Mouse (Mus musculus): Measurements from ENCODE around the gene Hoxc8.

Gene Hoxc8

GRCm38 (mm10) chr15:103010112-103010846, 19.9 kb downstream of the Hoxc8 start:
- no peak for DNase-seq

GRCm38 (mm10) chr15:103010847-103011555, 20.6 kb downstream of the Hoxc8 start:
- no peak for DNase-seq

DNA sequence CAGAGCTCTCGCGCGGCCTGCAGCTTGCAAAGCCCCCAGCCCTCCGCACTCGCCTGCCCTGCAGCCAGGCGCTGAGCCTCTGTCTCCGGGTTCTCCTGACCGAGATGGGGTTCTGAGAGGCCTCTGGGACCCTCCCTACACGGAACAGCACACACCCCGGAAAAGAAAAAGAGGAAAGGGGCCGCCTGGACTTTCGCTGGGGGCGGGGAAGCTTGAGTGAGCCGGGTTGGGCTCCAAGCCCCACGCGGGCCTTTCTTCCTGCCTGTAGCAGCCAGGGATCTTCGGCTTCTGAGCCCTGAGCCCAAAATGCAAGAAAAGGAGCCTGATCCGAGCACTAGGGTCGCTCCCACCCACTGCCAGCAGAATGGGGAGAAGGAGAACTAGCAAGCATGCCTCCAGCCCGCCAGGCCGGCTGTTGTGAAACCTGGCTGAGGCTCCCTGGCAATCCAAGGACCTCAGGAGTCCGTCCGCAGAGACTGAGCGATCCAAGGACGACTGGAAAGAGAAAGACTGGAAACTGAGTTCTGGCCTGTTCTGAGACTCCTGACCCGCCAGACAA, 21.6 kb downstream of the Hoxc8 start:
- DNase-seq, result no peak

DNA sequence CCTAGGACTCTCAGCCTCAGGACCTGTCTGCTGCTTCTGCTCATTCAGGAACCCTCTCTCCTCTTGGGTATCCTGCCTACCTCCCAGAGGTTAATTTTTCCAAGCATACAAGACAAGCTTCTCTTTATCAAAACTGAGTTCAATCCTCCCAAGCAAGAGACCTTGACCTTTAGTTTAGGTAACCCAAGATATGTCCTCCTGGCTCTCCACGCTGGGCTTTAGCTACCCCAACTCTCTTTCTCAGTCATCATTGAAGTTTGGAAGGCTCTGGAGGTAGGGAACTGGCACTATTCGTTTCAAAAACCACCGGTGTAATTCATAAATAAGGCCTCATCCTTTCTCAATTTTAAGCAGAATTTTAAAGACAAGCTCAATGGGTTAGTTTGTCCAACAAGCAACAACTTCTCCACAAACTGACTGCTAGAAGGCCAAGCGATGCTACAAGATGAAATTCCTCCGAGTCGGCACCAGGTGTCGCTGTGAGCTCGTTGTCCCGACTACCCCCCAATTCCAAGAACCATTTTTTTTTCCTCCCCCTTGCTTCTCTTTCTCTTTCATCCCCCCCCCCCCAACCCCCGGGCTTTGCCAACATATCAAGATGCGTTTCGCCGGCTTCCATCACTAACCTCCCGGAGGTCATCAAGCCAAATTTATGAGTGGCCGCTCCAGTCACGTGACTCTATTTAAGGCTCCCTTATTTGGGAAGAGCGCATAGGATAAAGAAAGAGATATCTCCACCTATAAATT, 23.0 kb downstream of the Hoxc8 start:
- DNase-seq, result no peak

- no peak for DNase-seq
These were observed 24.0 kb downstream of the Hoxc8 start for GRCm38 (mm10) chr15:103014166-103015008.

GRCm38 (mm10) chr15:103015009-103015399, 24.6 kb downstream of the Hoxc8 start:
- no peak for DNase-seq

GRCm38 (mm10) chr15:103015406-103016166, 25.2 kb downstream of the Hoxc8 start:
- no peak for DNase-seq

GRCm38 (mm10) chr15:103018636-103019035, 28.2 kb downstream of the Hoxc8 start, which contains the start of gene Hoxc4:
Hoxc4 (plus strand) TSS chr15:103018934.
- DNase-seq, result no peak

- DNase-seq, result no peak
These were observed 30.6 kb downstream of the Hoxc8 start for GRCm38 (mm10) chr15:103020899-103021418.

DNA sequence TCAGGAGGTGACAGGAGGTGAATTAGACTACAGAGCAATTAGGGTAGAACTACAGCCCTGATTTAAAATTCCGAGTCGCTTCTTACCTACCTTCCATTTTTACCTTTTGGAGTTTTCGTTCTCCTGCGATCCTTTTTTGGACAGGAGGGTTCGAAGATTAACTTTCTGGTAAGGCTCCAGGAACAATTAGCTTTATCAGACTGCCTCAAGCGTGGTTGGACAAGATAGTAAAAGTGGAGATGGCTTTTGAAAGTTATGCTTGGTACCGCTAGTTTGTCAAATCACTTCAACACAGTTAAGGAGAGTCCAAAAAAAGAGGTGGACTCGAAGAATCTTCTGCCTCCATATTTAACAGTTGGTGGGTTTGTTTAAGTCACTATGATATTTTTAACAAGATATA, 31.1 kb downstream of the Hoxc8 start:
- DNase-seq, result no peak

GRCm38 (mm10) chr15:103024131-103024530, 33.7 kb downstream of the Hoxc8 start:
- no peak for DNase-seq

GRCm38 (mm10) chr15:103027266-103028235, 37.1 kb downstream of the Hoxc8 start:
- DNase-seq, result no peak

DNA sequence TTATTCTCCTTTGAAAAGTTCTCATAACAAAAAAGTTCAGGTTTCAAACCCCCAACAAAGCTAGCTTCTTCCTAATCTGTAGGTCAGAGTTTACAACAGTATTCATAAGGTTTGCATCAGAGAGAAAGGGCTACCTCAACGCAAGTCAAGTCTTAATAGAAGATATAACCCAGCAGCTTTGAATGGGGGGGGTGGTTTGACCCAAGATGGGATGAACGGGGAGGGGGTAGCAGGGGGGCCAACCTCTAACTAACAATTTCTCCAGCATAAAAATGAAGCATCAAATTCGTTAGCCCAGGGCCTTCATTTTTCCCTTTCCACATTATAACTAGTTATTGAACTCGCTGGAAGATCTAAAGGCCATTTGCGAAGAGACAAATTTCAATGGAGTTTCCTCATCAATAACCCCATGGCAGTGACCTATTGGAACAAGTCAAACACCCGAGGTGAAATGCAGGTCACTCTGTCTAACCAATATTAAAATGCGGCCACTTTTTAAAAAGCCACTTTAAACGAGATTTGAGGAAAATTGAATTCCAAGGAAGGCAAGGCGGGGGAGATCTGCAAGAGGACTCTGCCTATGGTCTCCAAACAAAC, 38.6 kb downstream of the Hoxc8 start:
- DNase-seq, result no peak

DNA sequence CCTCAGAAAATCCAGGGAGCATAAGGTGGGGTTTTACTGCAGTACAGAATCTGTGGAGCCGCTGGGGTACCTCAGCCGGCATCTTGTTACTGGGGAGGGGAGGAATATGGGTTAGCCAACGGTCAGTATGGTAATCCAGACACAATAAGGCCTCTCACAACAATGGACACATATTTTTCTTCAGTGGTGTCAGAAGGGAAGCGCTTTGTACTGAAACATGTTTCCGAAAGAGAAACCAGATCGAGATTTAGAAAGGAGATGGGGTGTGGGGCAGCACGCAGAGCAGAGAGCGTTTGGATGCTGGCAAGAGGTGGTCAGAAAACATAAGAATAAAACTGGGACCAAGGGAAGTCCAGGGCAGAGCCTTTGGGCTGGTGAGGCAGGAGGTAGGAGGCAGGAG, 39.7 kb downstream of the Hoxc8 start:
- DNase-seq, result no peak

DNA sequence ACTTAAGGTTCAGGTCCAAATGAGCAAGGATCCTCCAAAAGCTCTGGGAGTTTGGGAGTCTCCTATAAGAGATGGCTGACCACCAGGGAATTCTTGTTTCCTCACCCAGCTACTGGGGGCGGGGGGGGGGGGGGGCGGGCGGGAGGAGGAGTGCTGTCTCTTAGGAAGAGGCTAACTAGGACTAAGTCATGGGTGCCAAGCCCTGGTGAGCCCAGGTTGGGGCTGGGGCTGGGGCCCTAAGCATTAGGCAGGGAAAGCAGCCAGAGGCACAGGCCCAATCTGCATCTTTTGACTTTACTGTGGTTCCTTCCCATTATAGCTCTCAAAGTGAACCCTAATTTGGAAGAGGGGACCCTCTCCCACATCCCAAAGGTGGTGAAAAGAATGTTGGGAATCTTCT, 41.8 kb downstream of the Hoxc8 start:
- DNase-seq, result no peak

DNA sequence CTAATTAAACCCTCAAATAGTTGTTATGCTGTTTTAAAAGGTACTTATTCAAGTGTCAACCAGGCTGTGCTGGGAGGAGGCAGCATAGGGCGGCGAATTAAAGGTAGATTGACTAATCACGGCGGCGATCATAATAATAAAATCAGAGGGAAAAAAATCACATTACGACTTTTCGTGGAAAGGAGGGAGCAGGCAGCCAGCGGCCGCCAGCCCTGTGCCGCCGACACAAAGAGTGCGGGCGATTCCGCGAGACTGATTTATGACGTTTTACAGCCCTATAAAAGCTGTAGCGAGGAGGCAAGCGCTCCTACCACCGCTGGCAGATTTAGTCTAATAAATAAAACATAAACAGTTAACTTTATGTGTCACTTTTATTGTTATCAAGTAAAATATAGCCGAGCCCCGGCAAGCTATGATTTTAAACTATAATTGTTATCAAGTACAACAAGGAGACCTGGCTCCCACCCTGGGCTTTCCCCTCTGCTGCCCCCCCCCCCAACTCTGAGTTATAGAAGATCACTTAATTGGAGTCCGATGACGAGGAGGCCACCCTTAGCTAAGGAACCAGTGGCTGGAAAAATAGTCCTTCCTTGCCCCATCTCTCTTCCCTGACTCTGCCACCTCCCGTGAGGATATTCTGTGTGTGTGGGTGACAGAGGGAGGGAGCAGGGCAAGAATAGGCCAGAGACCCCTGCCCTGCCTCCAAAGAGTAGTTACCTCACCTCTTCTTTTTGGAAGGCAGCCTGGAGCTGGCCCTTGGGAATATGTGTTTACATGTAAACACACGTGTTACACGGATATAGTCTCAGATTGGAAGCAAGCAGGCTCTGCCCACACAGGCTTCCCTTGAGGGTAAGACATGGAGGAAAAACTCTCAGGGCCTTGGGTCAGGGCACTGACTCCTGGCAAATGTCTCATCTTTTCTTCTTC, 42.5 kb downstream of the Hoxc8 start:
- DNase-seq, result no peak

DNA sequence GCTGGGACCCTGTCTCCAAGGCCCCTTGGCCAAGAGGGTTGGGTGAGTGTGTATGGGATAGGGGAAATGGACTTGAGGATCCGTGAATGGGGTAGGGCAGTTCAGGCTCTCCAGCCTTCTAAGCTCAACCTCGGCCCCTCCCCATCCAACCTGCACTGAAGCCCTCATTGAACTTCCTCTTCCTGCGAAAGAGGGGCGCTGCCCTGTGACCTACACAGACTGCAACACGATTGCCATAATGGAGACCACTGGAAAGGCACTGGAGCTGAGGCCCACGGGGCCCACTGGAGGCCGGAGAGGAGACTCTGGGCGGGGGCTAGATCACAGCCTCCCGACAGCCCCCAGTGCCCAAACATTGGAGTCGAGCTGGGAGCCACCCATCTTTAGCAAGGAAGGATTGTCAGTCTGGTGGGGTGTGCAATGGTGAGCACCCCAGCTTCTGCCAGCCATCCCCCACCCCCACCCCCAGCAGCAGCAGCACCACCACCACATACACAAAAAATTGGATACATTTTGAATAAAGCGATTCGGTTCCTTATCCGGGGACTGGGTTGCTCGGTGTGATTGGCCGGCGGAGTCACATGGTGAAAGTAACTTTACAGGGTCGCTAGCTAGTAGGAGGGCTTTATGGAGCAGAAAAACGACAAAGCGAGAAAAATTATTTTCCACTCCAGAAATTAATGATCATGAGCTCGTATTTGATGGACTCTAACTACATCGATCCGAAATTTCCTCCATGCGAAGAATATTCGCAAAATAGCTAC, 43.8 kb downstream of the Hoxc8 start:
- DNase-seq, result no peak
